Mouse (Mus musculus): Measurements from ENCODE around the gene Olfm1. TPM values are rescaled to one million over a fixed set of nuclear protein-coding genes. Genes with fewer than 3 reads are reported as not detected.

Olfm1 gene
- polyA plus RNA-seq, 1 experiment = 11.7 TPM

DNA sequence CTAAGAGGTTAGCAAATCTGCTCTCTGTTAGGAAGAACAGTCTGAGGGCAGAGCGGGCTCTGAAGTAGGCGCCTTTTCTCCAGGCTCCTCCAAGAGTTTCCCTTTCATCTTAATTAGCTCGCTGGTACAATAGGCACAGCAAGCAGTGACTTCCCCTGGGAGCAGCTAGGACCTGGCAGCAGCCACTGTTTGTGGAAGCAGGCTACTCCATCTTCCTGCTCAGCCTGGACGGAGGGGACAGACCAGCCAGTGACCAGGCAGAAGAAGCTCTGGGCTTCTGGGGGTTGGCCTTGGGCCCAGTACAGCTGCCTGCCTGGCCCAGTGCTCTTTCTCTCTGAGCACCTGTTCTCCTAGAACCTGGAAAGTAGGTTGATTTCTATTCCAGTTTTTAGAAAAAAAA, 77.8 kb downstream of the Olfm1 start:
- no peak overlapping the region for H3K4me3 ChIP-seq (ENCODE audit: extremely low read depth, insufficient read depth, insufficient read length)

DNA sequence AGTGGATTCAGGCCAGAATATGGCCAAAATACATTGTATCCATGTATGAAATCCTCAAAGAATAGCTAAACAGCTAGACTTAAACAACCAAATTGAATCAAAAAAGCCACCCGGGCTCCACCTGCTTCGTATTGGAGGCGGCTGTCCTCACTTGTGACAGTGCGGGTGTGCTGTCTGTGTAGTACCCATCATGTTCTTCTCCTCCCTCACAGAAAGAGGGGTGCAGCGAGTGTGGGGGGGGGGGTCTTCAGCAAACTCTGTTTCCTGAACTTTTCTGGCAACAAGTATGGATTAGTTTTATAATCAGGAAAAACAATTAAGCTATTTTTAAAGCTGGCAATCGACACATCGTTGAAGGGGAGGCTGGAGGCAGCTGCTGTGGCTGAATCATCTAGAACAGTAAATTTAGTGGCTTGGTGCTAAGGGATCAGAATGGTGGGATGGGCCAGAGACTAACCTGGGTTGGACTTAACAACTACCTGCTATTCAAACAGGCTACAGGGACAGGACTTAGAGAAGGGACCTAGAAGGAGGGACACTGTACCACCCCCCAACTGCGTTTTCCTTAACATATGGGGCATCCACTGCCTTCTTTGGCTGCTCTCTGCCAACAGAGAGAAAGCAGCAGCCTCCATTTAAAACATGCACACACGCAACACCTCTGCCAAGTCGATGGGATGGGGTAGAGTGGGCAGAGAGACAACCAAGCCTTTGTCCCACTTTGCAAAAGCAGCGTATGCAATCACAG, 79.6 kb downstream of the Olfm1 start:
- 79% methylated on average over 11 of the region's 11 CpGs for WGBS
- no peak overlapping the region for H3K4me3 ChIP-seq (ENCODE audit: extremely low read depth, insufficient read depth, insufficient read length)
- no peak overlapping the region for H3K27ac ChIP-seq (ENCODE audit: insufficient read depth, low read length)

More for the DNA sequence above, 77.8 kb downstream of the Olfm1 start:
- H3K4me1 ChIP-seq (ENCODE audit: control insufficient read depth, insufficient read depth, insufficient read length) = no peaks in the 10 kb centered on the region
- H3K27me3 ChIP-seq (ENCODE audit: control insufficient read depth, insufficient read depth, low read length) = no peaks in the 10 kb centered on the region
- TF ChIP-seq POLR2A (IDR thresholded peaks at IDR 0.05; ENCODE audit: low read depth, low read length) (no peak), CTCF (IDR thresholded peaks at IDR 0.05; ENCODE audit: extremely low read depth, insufficient read depth, insufficient read length, insufficient replicate concordance) (no peak)
- H3K36me3 ChIP-seq (ENCODE audit: control insufficient read depth, insufficient read depth, low read length) = no peaks in the 10 kb centered on the region
- no peak for DNase-seq (ENCODE audit: low read depth in 1 of 2, low spot score in 2 of 2)
- 82% methylated on average over 4 of the region's 4 CpGs for WGBS
- H3K27ac ChIP-seq (ENCODE audit: insufficient read depth, low read length) = no peak overlapping the region

DNA sequence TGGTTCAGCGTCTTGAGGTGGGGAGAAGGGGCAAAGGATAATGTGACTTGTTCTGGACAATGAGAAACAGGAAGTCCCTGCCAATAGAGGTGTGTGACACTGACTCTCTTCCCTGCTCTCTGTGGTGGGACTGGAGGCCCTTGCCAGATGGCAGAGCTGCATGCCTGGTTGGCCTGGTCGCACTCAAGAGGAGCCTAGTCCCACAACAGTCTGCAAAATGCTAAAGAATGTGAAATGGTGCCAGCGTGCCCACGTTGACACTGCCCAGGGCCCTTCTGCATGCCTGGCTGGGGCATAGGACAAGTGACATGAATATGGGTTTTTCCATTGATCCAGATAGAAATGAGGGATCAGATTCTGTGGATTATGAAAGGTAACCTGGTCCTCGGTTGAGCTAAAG, 81.2 kb downstream of the Olfm1 start:
- H3K4me3 ChIP-seq (ENCODE audit: extremely low read depth, insufficient read depth, insufficient read length) = no peak overlapping the region
- WGBS = 84% methylated on average over 5 of the region's 5 CpGs
- no peaks in the 10 kb centered on the region for H3K4me1 ChIP-seq (ENCODE audit: control insufficient read depth, insufficient read depth, insufficient read length)
- H3K27ac ChIP-seq (ENCODE audit: insufficient read depth, low read length) = no peak overlapping the region
- no peaks in the 10 kb centered on the region for H3K27me3 ChIP-seq (ENCODE audit: control insufficient read depth, insufficient read depth, low read length)
- no peak for DNase-seq (ENCODE audit: low read depth in 1 of 2, low spot score in 2 of 2)
- TF ChIP-seq POLR2A (IDR thresholded peaks at IDR 0.05; ENCODE audit: low read depth, low read length) (no peak), CTCF (IDR thresholded peaks at IDR 0.05; ENCODE audit: extremely low read depth, insufficient read depth, insufficient read length, insufficient replicate concordance) (no peak)
- no peaks in the 10 kb centered on the region for H3K36me3 ChIP-seq (ENCODE audit: control insufficient read depth, insufficient read depth, low read length)

More for the DNA sequence above, 79.6 kb downstream of the Olfm1 start:
- no peak for DNase-seq (ENCODE audit: low read depth in 1 of 2, low spot score in 2 of 2)
- Histone ChIP-seq H3K36me3 (ENCODE audit: control insufficient read depth, insufficient read depth, low read length) (no peaks in the 10 kb centered on the region), H3K27me3 (ENCODE audit: control insufficient read depth, insufficient read depth, low read length) (no peaks in the 10 kb centered on the region), H3K4me1 (ENCODE audit: control insufficient read depth, insufficient read depth, insufficient read length) (no peaks in the 10 kb centered on the region)
- TF ChIP-seq CTCF (IDR thresholded peaks at IDR 0.05; ENCODE audit: extremely low read depth, insufficient read depth, insufficient read length, insufficient replicate concordance) (no peak), POLR2A (IDR thresholded peaks at IDR 0.05; ENCODE audit: low read depth, low read length) (no peak)

- TF ChIP-seq CTCF (IDR thresholded peaks at IDR 0.05; ENCODE audit: extremely low read depth, insufficient read depth, insufficient read length, insufficient replicate concordance) (no peak), POLR2A (IDR thresholded peaks at IDR 0.05; ENCODE audit: low read depth, low read length) (no peak)
- H3K27ac ChIP-seq (ENCODE audit: insufficient read depth, low read length) = no peak overlapping the region
- no peaks in the 10 kb centered on the region for H3K27me3 ChIP-seq (ENCODE audit: control insufficient read depth, insufficient read depth, low read length)
- H3K4me1 ChIP-seq (ENCODE audit: control insufficient read depth, insufficient read depth, insufficient read length) = no peaks in the 10 kb centered on the region
- WGBS = 71% methylated on average over 3 of the region's 3 CpGs
- no peak overlapping the region for H3K4me3 ChIP-seq (ENCODE audit: extremely low read depth, insufficient read depth, insufficient read length)
- H3K36me3 ChIP-seq (ENCODE audit: control insufficient read depth, insufficient read depth, low read length) = no peaks in the 10 kb centered on the region
- DNase-seq (ENCODE audit: low read depth in 1 of 2, low spot score in 2 of 2) = no peak
Measured at GRCm38 (mm10) chr2:28275345-28275744, 82.6 kb downstream of the Olfm1 start.

- whole genome bisulfite sequencing = 23% methylated on average over 7 of the region's 7 CpGs
- Histone ChIP-seq H3K27me3 (ENCODE audit: control insufficient read depth, insufficient read depth, low read length) (no peaks in the 10 kb centered on the region), H3K4me1 (ENCODE audit: control insufficient read depth, insufficient read depth, insufficient read length) (no peaks in the 10 kb centered on the region), H3K4me3 (ENCODE audit: extremely low read depth, insufficient read depth, insufficient read length) (no peak overlapping the region), H3K36me3 (ENCODE audit: control insufficient read depth, insufficient read depth, low read length) (no peaks in the 10 kb centered on the region), H3K27ac (ENCODE audit: insufficient read depth, low read length) (no peak overlapping the region)
- peak in 1 of 2 experiments; percentile 24 for DNase-seq (ENCODE audit: low read depth in 1 of 2, low spot score in 2 of 2)
- TF ChIP-seq CTCF (IDR thresholded peaks at IDR 0.05; ENCODE audit: extremely low read depth, insufficient read depth, insufficient read length, insufficient replicate concordance) (peak; percentile 24; the same call in 1 of the 2 replicates), POLR2A (IDR thresholded peaks at IDR 0.05; ENCODE audit: low read depth, low read length) (no peak)
Measured at GRCm38 (mm10) chr2:28278150-28278549, 85.4 kb downstream of the Olfm1 start.

DNA sequence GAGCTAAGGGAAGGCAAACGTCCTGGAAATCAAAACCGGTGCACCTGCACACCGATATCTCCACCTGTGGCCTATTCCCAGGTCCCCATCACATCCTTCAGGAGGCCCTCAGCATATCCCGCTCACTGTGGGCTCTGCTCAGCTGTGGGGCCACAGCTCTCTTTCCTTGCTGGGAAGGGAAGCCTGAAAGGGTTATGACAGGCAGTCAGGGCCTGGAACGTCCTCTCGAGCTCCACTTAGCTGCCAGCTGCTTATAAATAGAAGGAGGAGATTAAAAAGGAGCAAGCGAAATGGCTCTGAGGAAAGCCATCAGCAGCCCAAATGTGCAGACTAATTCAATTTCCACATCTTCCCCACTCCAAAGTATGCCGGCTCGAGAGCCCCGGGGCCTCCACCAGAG, 86.1 kb downstream of the Olfm1 start:
- no peak for DNase-seq (ENCODE audit: low read depth in 1 of 2, low spot score in 2 of 2)
- no peak overlapping the region for H3K27ac ChIP-seq (ENCODE audit: insufficient read depth, low read length)
- no peak for TF ChIP-seq POLR2A (IDR thresholded peaks at IDR 0.05; ENCODE audit: low read depth, low read length)
- no peak for TF ChIP-seq CTCF (IDR thresholded peaks at IDR 0.05; ENCODE audit: extremely low read depth, insufficient read depth, insufficient read length, insufficient replicate concordance)
- no peaks in the 10 kb centered on the region for H3K36me3 ChIP-seq (ENCODE audit: control insufficient read depth, insufficient read depth, low read length)
- H3K4me1 ChIP-seq (ENCODE audit: control insufficient read depth, insufficient read depth, insufficient read length) = no peaks in the 10 kb centered on the region
- 85% methylated on average over 10 of the region's 10 CpGs for WGBS
- H3K27me3 ChIP-seq (ENCODE audit: control insufficient read depth, insufficient read depth, low read length) = no peaks in the 10 kb centered on the region
- H3K4me3 ChIP-seq (ENCODE audit: extremely low read depth, insufficient read depth, insufficient read length) = no peak overlapping the region

Other genes with a start within 250 kb of the Olfm1 start
- gene Fcnb, start 108.1 kb upstream of the Olfm1 start, polyA plus RNA-seq (2012; rRNA removed) = 2.8 and 3.7 TPM in 2 replicates